Mouse (Mus musculus) forebrain, embryonic 13.5 days (tissue): ENCODE results near the gene Vamp2. TPM values are rescaled to one million over a fixed set of nuclear protein-coding genes. Genes with fewer than 3 reads are reported as not detected.
A peak's percentile ranks its signal among the peaks of the same experiment; 100 is the strongest.

ENCODE experiments used
- ATAC-seq: fragments of 200-750 bp; cut with Nextera tagmentation; 2 replicates; pipeline ENCODE4 v1.8.0; 2017
- H3K27ac ChIP-seq: fragments of 300-500 bp; sonication (generic); 2 replicates; pipeline ENCODE4 v1.5.1; 2015; ENCODE audit warnings: inconsistent platforms, mild to moderate bottlenecking, moderate library complexity
- H3K27me3 ChIP-seq: fragments of 300-500 bp; sonication (generic); 2 replicates; pipeline ENCODE4 v1.6.1; 2015; ENCODE audit warnings: mild to moderate bottlenecking, inconsistent platforms
- H3K36me3 ChIP-seq: fragments of 300-500 bp; sonication (generic); 2 replicates; pipeline ENCODE4 v1.6.1; 2015; ENCODE audit warnings: mild to moderate bottlenecking, inconsistent platforms; ENCODE audit not compliant: poor library complexity, severe bottlenecking
- H3K4me1 ChIP-seq: fragments of 300-500 bp; sonication (generic); 2 replicates; pipeline ENCODE4 v1.6.1; 2015; ENCODE audit warnings: inconsistent platforms
- H3K4me2 ChIP-seq: fragments of 300-500 bp; sonication (generic); 2 replicates; pipeline ENCODE4 v1.6.1; 2015; ENCODE audit warnings: inconsistent platforms, mild to moderate bottlenecking, moderate library complexity
- H3K4me3 ChIP-seq: fragments of 300-500 bp; sonication (generic); 2 replicates; pipeline ENCODE4 v1.5.1; 2015; ENCODE audit warnings: mild to moderate bottlenecking, inconsistent platforms
- H3K9ac ChIP-seq: fragments of 300-500 bp; sonication (generic); 2 replicates; pipeline ENCODE4 v1.6.1; 2015; ENCODE audit warnings: mild to moderate bottlenecking, inconsistent platforms
- H3K9me3 ChIP-seq: fragments of 300-500 bp; sonication (generic); replicated peaks from 2 replicates; pipeline ENCODE4 v1.6.1; 2016; ENCODE audit warnings: inconsistent platforms
- WGBS: fragments of 180-500 bp; shearing (Covaris S2); methylation state at CpG from one replicate; pipeline ENCODE4 v1.1.7; 2015; 5-methylcytosine and 5-hydroxymethylcytosine counted together
- polyA plus RNA-seq: library from polyadenylated mRNA; unstranded; fragments of >200 nt; fragmentation: Nextera tagmentation; extraction: Ambion mirVana; gene quantifications from 2 replicates; pipeline ENCODE4 v1.2.1, GENCODE M21; 2015

Gene Vamp2
- polyA plus RNA-seq, 1 experiment from 2014 or later = 110 TPM

DNA sequence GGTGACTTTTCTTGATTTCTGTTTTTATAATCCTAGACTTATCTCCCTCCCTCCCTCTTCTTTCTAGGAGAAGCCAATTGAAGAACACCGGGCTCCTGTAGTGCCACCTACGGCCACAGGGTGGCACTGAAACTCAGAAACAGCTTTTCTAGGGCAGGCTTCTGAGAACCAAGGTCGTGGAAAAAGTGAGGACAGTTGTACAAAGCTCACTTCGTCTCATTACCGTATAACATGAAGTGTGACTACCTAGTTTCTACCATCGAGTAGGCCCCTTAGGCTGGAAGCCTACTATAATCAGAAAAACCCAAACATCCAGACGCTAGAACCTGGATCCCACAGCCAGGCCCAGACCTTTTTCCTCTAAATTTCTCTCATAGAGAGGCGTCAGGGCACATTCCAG, 21.3 kb upstream of the Vamp2 start:
- Histone ChIP-seq H3K4me2 (peak overlapping the region; percentile 78), H3K4me3 (peak overlapping the region; percentile 45), H3K36me3 (no peaks in the 10 kb centered on the region), H3K9ac (peak overlapping the region; percentile 65), H3K27ac (no peak overlapping the region), H3K9me3 (no peaks in the 10 kb centered on the region), H3K27me3 (no peaks in the 10 kb centered on the region), H3K4me1 (peaks cover 41% of the 10 kb centered on the region)
- no peak for ATAC-seq
- whole genome bisulfite sequencing = 7% methylated on average over 8 of the region's 8 CpGs

DNA sequence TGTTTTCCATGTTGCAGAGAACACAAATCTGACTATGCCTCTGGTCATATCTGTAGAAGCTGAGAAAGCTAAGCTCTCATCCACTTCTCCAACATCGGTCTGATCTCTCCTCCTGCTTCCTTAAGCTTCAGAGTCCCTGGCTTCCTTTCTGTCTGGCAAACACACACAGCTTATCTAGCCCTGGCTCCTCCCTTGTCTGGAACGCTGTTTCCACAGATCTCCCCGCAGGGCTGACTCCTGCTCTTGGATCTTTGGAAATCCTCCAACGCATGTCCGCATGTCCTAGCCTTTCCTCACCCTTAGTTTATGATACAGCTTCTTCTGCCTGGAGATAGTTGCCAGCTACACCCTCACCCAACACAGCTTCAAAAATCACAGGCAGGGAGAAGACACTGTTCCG, 20.7 kb upstream of the Vamp2 start:
- no peaks in the 10 kb centered on the region for H3K9me3 ChIP-seq
- H3K27ac ChIP-seq = no peak overlapping the region
- no peak overlapping the region; the same call in 1 of the 2 replicates for H3K4me2 ChIP-seq
- H3K4me1 ChIP-seq = peaks cover 44% of the 10 kb centered on the region
- ATAC-seq = no peak
- WGBS = 60% methylated on average over 6 of the region's 6 CpGs
- H3K9ac ChIP-seq = no peak overlapping the region
- no peaks in the 10 kb centered on the region for H3K27me3 ChIP-seq
- H3K36me3 ChIP-seq = no peaks in the 10 kb centered on the region
- no peak overlapping the region for H3K4me3 ChIP-seq

- Histone ChIP-seq H3K9ac (peak overlapping the region; percentile 91), H3K9me3 (no peaks in the 10 kb centered on the region), H3K27me3 (no peaks in the 10 kb centered on the region), H3K4me1 (peaks cover 47% of the 10 kb centered on the region), H3K4me3 (peak overlapping the region; percentile 63), H3K27ac (peak overlapping the region; percentile 94), H3K36me3 (no peaks in the 10 kb centered on the region), H3K4me2 (peak overlapping the region; percentile 74)
- 2% methylated on average over 13 of the region's 13 CpGs for WGBS
- no peak for ATAC-seq
Measured at GRCm38 (mm10) chr11:69070093-69070492, 18.2 kb upstream of the Vamp2 start.

GRCm38 (mm10) chr11:69070590-69071222, 17.6 kb upstream of the Vamp2 start, which contains the start of gene Tmem107:
Tmem107 (plus strand) TSS chr11:69070806.
- peak within 1 kb of the TSS; percentile 74 for H3K4me2 ChIP-seq
- no peaks in the 10 kb centered on the region for H3K27me3 ChIP-seq
- WGBS = under 1% methylated on average over 47 of the region's 47 CpGs
- peak within 1 kb of the TSS; percentile 94 for H3K27ac ChIP-seq
- peaks cover 47% of the 10 kb centered on the region for H3K4me1 ChIP-seq
- ATAC-seq = peak; percentile 89
- peak within 1 kb of the TSS; percentile 91 for H3K9ac ChIP-seq
- peak within 1 kb of the TSS; percentile 63 for H3K4me3 ChIP-seq
- H3K9me3 ChIP-seq = no peaks in the 10 kb centered on the region
- H3K36me3 ChIP-seq = no peaks in the 10 kb centered on the region

DNA sequence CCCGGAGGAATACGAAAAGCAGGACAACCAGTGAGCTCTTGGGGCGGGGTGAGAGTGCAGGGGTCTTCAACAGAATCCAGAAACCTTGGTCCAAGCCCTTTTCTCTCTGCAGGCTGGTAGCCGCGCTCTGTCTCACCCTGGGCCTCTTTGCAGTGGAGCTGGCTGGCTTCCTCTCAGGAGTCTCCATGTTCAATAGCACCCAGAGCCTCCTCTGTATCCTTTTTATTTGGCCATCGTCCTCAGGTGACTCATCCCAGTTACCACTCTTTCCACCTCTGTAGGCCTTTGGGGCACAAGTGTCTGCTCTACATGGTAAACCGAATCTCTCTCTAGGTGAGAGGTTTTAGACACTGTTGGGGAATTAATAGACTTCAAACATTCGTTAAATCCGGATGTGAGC, 17.0 kb upstream of the Vamp2 start:
- Histone ChIP-seq H3K27ac (peak overlapping the region; percentile 94), H3K4me2 (peak overlapping the region; percentile 74), H3K4me3 (peak overlapping the region; percentile 63), H3K9me3 (no peaks in the 10 kb centered on the region), H3K36me3 (no peaks in the 10 kb centered on the region), H3K27me3 (no peaks in the 10 kb centered on the region), H3K4me1 (peaks cover 42% of the 10 kb centered on the region), H3K9ac (peak overlapping the region; percentile 91)
- no peak for ATAC-seq
- 19% methylated on average over 9 of the region's 9 CpGs for WGBS

DNA sequence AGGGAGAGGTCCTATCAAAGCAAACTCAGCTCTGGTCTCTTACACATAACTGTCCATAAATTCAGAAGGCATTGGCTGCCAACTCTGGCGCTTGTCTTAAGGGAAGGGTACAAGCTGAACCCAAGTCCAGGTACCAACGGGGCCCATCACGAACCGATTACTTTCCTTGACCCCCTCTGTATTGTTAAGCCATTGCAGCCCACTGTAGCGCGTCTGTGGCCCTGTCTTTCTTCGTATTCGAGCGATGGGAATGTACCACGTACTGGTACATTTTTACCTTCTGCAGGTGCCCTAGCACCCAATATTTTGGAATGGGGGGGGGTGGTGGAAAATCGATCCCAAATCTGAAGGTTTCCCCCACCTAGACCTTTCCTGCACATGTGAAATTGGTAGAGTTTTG, 16.1 kb upstream of the Vamp2 start:
- peak overlapping the region; percentile 74 for H3K4me2 ChIP-seq
- H3K4me1 ChIP-seq = peaks cover 36% of the 10 kb centered on the region
- ATAC-seq = no peak
- no peaks in the 10 kb centered on the region for H3K9me3 ChIP-seq
- H3K27me3 ChIP-seq = no peaks in the 10 kb centered on the region
- H3K27ac ChIP-seq = peak overlapping the region; percentile 93; the same call in 1 of the 2 replicates
- WGBS = 83% methylated on average over 11 of the region's 11 CpGs
- peak overlapping the region; percentile 38 for H3K4me3 ChIP-seq
- H3K36me3 ChIP-seq = no peaks in the 10 kb centered on the region
- H3K9ac ChIP-seq = peak overlapping the region; percentile 73

GRCm38 (mm10) chr11:69072666-69073064, 15.6 kb upstream of the Vamp2 start:
- H3K27me3 ChIP-seq = no peaks in the 10 kb centered on the region
- peak overlapping the region; percentile 38 for H3K4me3 ChIP-seq
- H3K9ac ChIP-seq = peak overlapping the region; percentile 73
- H3K4me2 ChIP-seq = peak overlapping the region; percentile 74
- no peaks in the 10 kb centered on the region for H3K9me3 ChIP-seq
- H3K36me3 ChIP-seq = no peaks in the 10 kb centered on the region
- peaks cover 36% of the 10 kb centered on the region for H3K4me1 ChIP-seq
- 7% methylated on average over 9 of the region's 9 CpGs for WGBS
- peak overlapping the region; percentile 93 for H3K27ac ChIP-seq
- ATAC-seq = no peak

DNA sequence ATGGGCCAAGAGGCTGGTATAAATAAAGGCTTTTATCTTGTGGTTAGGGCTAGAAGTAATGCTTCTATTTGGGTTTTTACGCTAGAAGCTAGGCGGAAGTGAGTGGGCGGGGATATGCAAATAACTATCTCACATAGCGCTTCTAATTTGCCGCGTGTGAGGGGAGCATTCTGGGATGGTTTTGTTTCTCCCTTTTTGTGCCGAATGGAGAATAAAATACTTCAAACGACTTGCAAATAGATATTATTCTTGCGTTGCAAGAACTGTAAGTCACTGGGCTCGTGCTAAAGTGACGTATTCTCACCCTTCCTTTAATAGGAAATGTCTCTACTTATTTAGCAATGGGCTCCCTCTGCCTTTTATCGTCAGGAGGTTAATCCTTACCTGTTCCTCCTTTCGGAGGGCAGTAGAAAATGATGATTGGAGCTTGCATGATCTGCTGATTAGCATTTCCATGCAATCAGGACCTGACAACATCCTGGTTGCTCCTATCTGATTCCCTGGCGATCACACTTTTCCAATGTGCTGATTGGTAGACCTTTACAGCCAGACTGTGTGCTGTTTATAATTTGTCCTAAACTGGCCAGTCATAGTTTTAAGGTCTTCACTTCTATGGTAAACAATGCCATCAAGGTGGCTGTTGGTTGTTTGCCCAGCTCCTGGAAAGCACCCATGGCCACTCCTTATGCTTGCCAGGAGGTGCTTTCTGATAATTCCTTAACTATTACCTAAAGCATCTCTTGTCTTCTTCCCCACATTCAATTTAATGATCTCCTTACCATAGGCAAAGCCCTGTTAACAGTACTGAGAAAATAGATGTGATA, 15.0 kb upstream of the Vamp2 start:
- 0% methylated on average over 14 of the region's 14 CpGs for WGBS
- peak overlapping the region; percentile 38 for H3K4me3 ChIP-seq
- H3K27me3 ChIP-seq = no peaks in the 10 kb centered on the region
- peaks cover 36% of the 10 kb centered on the region for H3K4me1 ChIP-seq
- H3K9me3 ChIP-seq = no peaks in the 10 kb centered on the region
- H3K36me3 ChIP-seq = no peaks in the 10 kb centered on the region
- ATAC-seq = peak; percentile 82
- H3K9ac ChIP-seq = peak overlapping the region; percentile 73
- peak overlapping the region; percentile 93 for H3K27ac ChIP-seq
- peak overlapping the region; percentile 74 for H3K4me2 ChIP-seq

GRCm38 (mm10) chr11:69073951-69074775, 14.1 kb upstream of the Vamp2 start:
- Histone ChIP-seq H3K9ac (peak overlapping the region; percentile 73), H3K4me1 (peaks cover 36% of the 10 kb centered on the region), H3K27ac (peak overlapping the region; percentile 93), H3K36me3 (no peaks in the 10 kb centered on the region), H3K4me3 (no peak overlapping the region), H3K9me3 (no peaks in the 10 kb centered on the region), H3K4me2 (peak overlapping the region; percentile 26; the same call in 1 of the 2 replicates), H3K27me3 (no peaks in the 10 kb centered on the region)
- WGBS = 35% methylated on average over 6 of the region's 6 CpGs
- no peak for ATAC-seq

- no peak overlapping the region for H3K4me2 ChIP-seq
- no peaks in the 10 kb centered on the region for H3K9me3 ChIP-seq
- H3K4me3 ChIP-seq = no peak overlapping the region
- no peak overlapping the region for H3K9ac ChIP-seq
- WGBS = 40% methylated on average over 2 of the region's 2 CpGs
- H3K27ac ChIP-seq = peak overlapping the region; percentile 93
- no peaks in the 10 kb centered on the region for H3K36me3 ChIP-seq
- no peak for ATAC-seq
- peaks cover 36% of the 10 kb centered on the region for H3K4me1 ChIP-seq
- H3K27me3 ChIP-seq = no peaks in the 10 kb centered on the region
Measured at GRCm38 (mm10) chr11:69074776-69075069, 13.6 kb upstream of the Vamp2 start.

DNA sequence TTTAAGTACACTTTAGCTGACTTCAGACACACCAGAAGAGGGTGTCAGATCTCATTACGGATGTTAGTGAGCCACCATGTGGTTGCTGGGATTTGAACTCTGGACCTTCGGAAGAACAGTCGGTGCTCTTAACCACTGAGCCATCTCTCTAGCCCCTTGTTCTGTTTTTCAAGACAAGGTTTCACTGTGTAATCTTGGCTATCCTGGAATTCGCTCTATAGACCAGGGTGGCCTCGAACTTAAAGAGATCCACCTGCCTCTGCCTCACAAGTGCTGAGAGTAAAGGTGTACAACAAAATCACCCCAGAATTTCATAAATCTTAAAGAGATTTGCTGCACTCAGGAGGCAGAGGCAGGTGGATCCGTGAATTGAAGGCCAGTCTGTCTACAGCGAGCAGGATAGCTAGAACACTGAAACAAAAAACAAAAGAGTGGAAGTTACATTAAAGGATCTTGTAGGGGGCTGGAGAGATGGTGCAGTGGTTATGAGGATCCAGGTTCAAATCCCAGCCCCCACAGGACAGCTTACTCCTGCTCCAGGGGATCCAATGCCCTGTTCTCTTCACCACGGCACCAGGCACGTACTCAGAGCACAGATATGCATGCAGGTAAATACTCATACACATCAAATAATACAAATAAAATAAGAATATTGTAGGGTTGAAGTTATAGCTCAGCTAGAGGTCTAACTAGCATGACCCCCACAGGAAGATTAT, 12.4 kb upstream of the Vamp2 start:
- Histone ChIP-seq H3K4me3 (no peak overlapping the region), H3K4me2 (no peak overlapping the region), H3K4me1 (peaks cover 29% of the 10 kb centered on the region), H3K9me3 (no peaks in the 10 kb centered on the region), H3K27me3 (no peaks in the 10 kb centered on the region), H3K36me3 (no peaks in the 10 kb centered on the region), H3K27ac (no peak overlapping the region), H3K9ac (no peak overlapping the region)
- WGBS = 46% methylated on average over 9 of the region's 9 CpGs
- ATAC-seq = no peak
